Mouse (Mus musculus) megakaryocyte, embryonic 14.5 days (primary cell): ENCODE measurements around the gene Trnt1.

Source experiments
- FLI1 ChIP-seq: IDR thresholded peaks from 2 replicates; pipeline ENCODE4 v1.6.1; 2012; ENCODE audit warnings: low read length, inconsistent platforms, mixed read lengths
- GATA1 ChIP-seq: IDR thresholded peaks from 3 replicates; pipeline ENCODE4 v1.6.1; 2012; ENCODE audit warnings: mixed read lengths, low read length, inconsistent platforms, borderline replicate concordance

- no peak for TF ChIP-seq FLI1
- no peak for TF ChIP-seq GATA1
These were observed 23.1 kb upstream of the Trnt1 start for GRCm38 (mm10) chr6:106745673-106746394.
